Mouse (Mus musculus) ES-E14 (cell line): ENCODE data around the gene Acat2.

Experiments
- CHD2 ChIP-seq: IDR thresholded peaks from 2 replicates; pipeline ENCODE4 v1.6.1; 2014; ENCODE audit warnings: mild to moderate bottlenecking, low read depth, low read length, inconsistent platforms
- HCFC1 ChIP-seq: IDR thresholded peaks from 2 replicates; pipeline ENCODE4 v1.6.1; 2012; ENCODE audit warnings: low read length, inconsistent platforms, borderline replicate concordance; ENCODE audit not compliant: insufficient read depth
- ZC3H11A ChIP-seq: IDR thresholded peaks from 2 replicates; pipeline ENCODE4 v1.6.1; 2012; ENCODE audit warnings: low read depth, mild to moderate bottlenecking, inconsistent platforms, low read length, borderline replicate concordance
- ZNF384 ChIP-seq: IDR thresholded peaks from 2 replicates; pipeline ENCODE4 v1.6.1; 2012; ENCODE audit warnings: low read depth, low read length, inconsistent platforms

DNA sequence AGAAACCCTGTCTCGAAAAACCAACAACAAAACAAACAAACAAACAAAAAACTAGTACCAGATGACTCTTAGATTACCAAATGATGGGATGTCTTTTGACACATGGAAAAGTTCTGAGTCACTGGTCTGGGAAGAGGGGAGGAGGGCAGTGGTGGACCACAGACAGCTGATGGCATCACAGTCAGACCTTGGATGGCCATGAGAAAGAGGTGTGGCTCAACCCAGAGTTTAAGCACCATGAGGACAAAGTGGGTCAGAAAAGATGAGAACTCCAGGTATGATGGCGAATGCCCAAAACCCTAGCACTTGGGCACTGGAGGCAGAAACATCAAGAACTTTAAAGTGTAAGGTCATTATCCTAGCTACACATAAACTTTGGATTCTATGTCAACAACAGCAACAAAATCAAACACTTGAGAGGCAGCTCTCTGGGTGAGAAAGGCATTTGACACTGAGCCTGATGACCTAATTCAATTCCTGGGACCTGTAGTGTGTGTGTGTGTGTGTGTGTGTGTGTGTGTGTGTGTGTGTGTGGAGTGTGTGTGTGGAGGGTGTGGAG is 23.1 kb downstream of the Acat2 start:
- no peak for TF ChIP-seq CHD2
- TF ChIP-seq ZNF384, result no peak
- TF ChIP-seq ZC3H11A, result no peak
- no peak for TF ChIP-seq HCFC1
